ENCODE assay signal across 12 mouse cellular contexts in genomic region chrX:17521221-17521716, GRCm38 (mm10). TPM values are rescaled to one million over a fixed set of nuclear protein-coding genes. Genes with fewer than 3 reads are reported as not detected.
DNase-seq lines count a peak whose midpoint lies in the region; ATAC-seq lines count a peak whose summit lies in the region.
"Had no signal": no experiment of that assay in that cellular context is flagged by ENCODE, and none has a peak within 500 bp of the region (broad histone marks: within the 10 kb centered on the region; RNA-seq: fewer than 3 reads in every experiment).

No protein-coding gene starts in this region.

- no peaks in the 10 kb centered on the region for H3K9me3 ChIP-seq in hindbrain, embryonic 10.5 days
- H3K9me3 ChIP-seq in hindbrain, embryonic 16.5 days (ENCODE audit: control insufficient read depth, low read length): no peaks in the 10 kb centered on the region
- H3K9me3 ChIP-seq in forebrain, embryonic 13.5 days (replicated peaks): no peaks in the 10 kb centered on the region

- no peak overlapping the region for H3K4me3 ChIP-seq in hindbrain, embryonic 10.5 days
- H3K4me3 ChIP-seq in hindbrain, embryonic 16.5 days (ENCODE audit: low read length): no peak overlapping the region
- H3K4me3 ChIP-seq in forebrain, embryonic 13.5 days: no peak overlapping the region
- H3K4me3 ChIP-seq: heart, adult 2 months had no signal

- no peak for ATAC-seq in hindbrain, embryonic 16.5 days
- peak; percentile 68; the same call in 1 of the 2 replicates for ATAC-seq in forebrain, embryonic 13.5 days

- peak overlapping the region; percentile 74 for H3K27ac ChIP-seq in hindbrain, embryonic 10.5 days
- no peak overlapping the region for H3K27ac ChIP-seq in hindbrain, embryonic 16.5 days (ENCODE audit: low read depth, low read length)
- no peak overlapping the region for H3K27ac ChIP-seq in forebrain, embryonic 13.5 days
- H3K27ac ChIP-seq: heart, adult 2 months; kidney, postnatal 0 days had no signal

- no peaks in the 10 kb centered on the region for H3K27me3 ChIP-seq in hindbrain, embryonic 10.5 days (ENCODE audit: insufficient read depth, poor library complexity, severe bottlenecking)
- no peaks in the 10 kb centered on the region for H3K27me3 ChIP-seq in hindbrain, embryonic 16.5 days (replicated peaks; ENCODE audit: control insufficient read depth, insufficient read depth, low read length)
- no peaks in the 10 kb centered on the region for H3K27me3 ChIP-seq in forebrain, embryonic 13.5 days

- DNase-seq in hindbrain, embryonic 10.5 days (ENCODE audit: low spot score): peak; percentile 56
- DNase-seq in WW6 (ENCODE audit: low read depth, low spot score): peak; percentile 18
- peak; percentile 16 for DNase-seq in naive thymus-derived CD4-positive, alpha-beta T cell, adult 2 months (ENCODE audit: low read depth)
- no peak for DNase-seq in kidney, postnatal 25 days
- no peak for DNase-seq in layer of hippocampus, adult 18-20 months (ENCODE audit: low spot score in 2 of 2)
- no peak for DNase-seq in frontal cortex, postnatal 10 days (ENCODE audit: low spot score in 2 of 2)
- DNase-seq: B cell, adult 2 months; heart, adult 2 months had no signal

- 7% methylated on average over 3 of the region's 3 CpGs for WGBS in hindbrain, embryonic 10.5 days
- WGBS in hindbrain, embryonic 16.5 days: 24% methylated on average over 3 of the region's 3 CpGs
- WGBS in forebrain, embryonic 13.5 days: 4% methylated on average over 3 of the region's 3 CpGs

- peaks cover 17% of the 10 kb centered on the region for H3K4me1 ChIP-seq in hindbrain, embryonic 10.5 days (replicated peaks)
- H3K4me1 ChIP-seq in hindbrain, embryonic 16.5 days (ENCODE audit: control insufficient read depth, insufficient read depth, low read depth, low read length): no peaks in the 10 kb centered on the region
- 0 out of 2 replicates have a peak, but pooled peaks cover 6% of the 10 kb centered on the region for H3K4me1 ChIP-seq in forebrain, embryonic 13.5 days

- no peak overlapping the region for H3K4me2 ChIP-seq in hindbrain, embryonic 16.5 days (ENCODE audit: low read length)
- no peak overlapping the region for H3K4me2 ChIP-seq in forebrain, embryonic 13.5 days
- H3K4me2 ChIP-seq: liver, embryonic 11.5 days had no signal

- no peaks in the 10 kb centered on the region for H3K36me3 ChIP-seq in hindbrain, embryonic 10.5 days
- no peaks in the 10 kb centered on the region for H3K36me3 ChIP-seq in hindbrain, embryonic 16.5 days (ENCODE audit: control insufficient read depth, insufficient read depth, low read length)
- H3K36me3 ChIP-seq in forebrain, embryonic 13.5 days (ENCODE audit: poor library complexity, severe bottlenecking): no peaks in the 10 kb centered on the region

- H3K9ac ChIP-seq in hindbrain, embryonic 16.5 days (ENCODE audit: low read depth, low read length): no peak overlapping the region
- H3K9ac ChIP-seq in forebrain, embryonic 13.5 days: no peak overlapping the region

RNA-seq across cellular contexts. Expression of gene Fundc1, which starts 50.9 kb away (rescaled TPM):
- polyA plus RNA-seq in hindbrain, embryonic 10.5 days (2016; fragmentation: Nextera tagmentation; extraction: Ambion mirVana): 39.2 and 44.7 TPM in 2 replicates
- 55.8 and 58.8 TPM in 2 replicates for polyA plus RNA-seq in hindbrain, embryonic 16.5 days (2015; fragmentation: Nextera tagmentation; extraction: Ambion mirVana)
- 65.4 and 69.3 TPM in 2 replicates for polyA plus RNA-seq in forebrain, embryonic 13.5 days (2015; fragmentation: Nextera tagmentation; extraction: Ambion mirVana)
- 10 to 100 TPM; 48.8 to 56.9 TPM for total RNA-seq in layer of hippocampus, adult 18-20 months (2021)

Comparison
In these comparisons a context has a peak if more than half of its experiments do, and no peak if none do; other contexts are left out.
1. DNase-seq: peak in hindbrain, embryonic 10.5 days (single experiment), WW6 (single experiment) and naive thymus-derived CD4-positive, alpha-beta T cell, adult 2 months (single experiment); none in kidney, postnatal 25 days (0 of 2), layer of hippocampus, adult 18-20 months (0 of 2) and frontal cortex, postnatal 10 days (0 of 2).